Mouse (Mus musculus): ENCODE measurements around the gene Cdc42ep1. TPM values are rescaled to one million over a fixed set of nuclear protein-coding genes. Genes with fewer than 3 reads are reported as not detected.

The Cdc42ep1 gene
- total and polyA plus RNA-seq, 2 experiments from 2014 or later: 14.9 TPM

GRCm38 (mm10) chr15:78801971-78802741, 40.3 kb upstream of the Cdc42ep1 start:
- Histone ChIP-seq H3K9ac (replicated peaks; ENCODE audit: low read length, poor library complexity, severe bottlenecking) (peak overlapping the region; percentile 39; the same call in 1 of the 2 replicates), H3K4me1 (ENCODE audit: insufficient read depth, low read length) (peaks cover 5% of the 10 kb centered on the region), H3K27ac (ENCODE audit: low read depth, low read length) (no peak overlapping the region), H3K36me3 (ENCODE audit: insufficient read depth, low read length) (no peaks in the 10 kb centered on the region), H3K4me3 (ENCODE audit: low read depth, low read length) (peak overlapping the region; percentile 51), H3K9me3 (ENCODE audit: low read length) (no peaks in the 10 kb centered on the region), H3K4me2 (ENCODE audit: low read depth, low read length, poor library complexity, severe bottlenecking) (peak overlapping the region; percentile 86), H3K27me3 (ENCODE audit: insufficient read depth, low read length) (peaks cover 14% of the 10 kb centered on the region)
- ATAC-seq (ENCODE audit: low FRiP score) (no peak), DNase-seq (ENCODE audit: low spot score) (no peak)
- TF ChIP-seq CTCF (IDR thresholded peaks at IDR 0.05): no peak; the same call in 1 of the 2 replicates
- WGBS: 2% methylated on average over 59 of the region's 67 CpGs

GRCm38 (mm10) chr15:78802776-78803391, 39.5 kb upstream of the Cdc42ep1 start, which contains the start of gene Card10:
Gene Card10, minus strand, starts transcription at chr15:78803042.
- no peak within 1 kb of the TSS for H3K27ac ChIP-seq (ENCODE audit: low read depth, low read length)
- no peak for DNase-seq (ENCODE audit: low spot score)

GRCm38 (mm10) chr15:78803499-78803900, 38.9 kb upstream of the Cdc42ep1 start:
- H3K4me2 ChIP-seq (ENCODE audit: low read depth, low read length, poor library complexity, severe bottlenecking): no peak overlapping the region
- DNase-seq (ENCODE audit: low spot score) (no peak), ATAC-seq (ENCODE audit: low FRiP score) (no peak)
- H3K9ac ChIP-seq (replicated peaks; ENCODE audit: low read length, poor library complexity, severe bottlenecking): no peak overlapping the region
- H3K9me3 ChIP-seq (ENCODE audit: low read length): no peaks in the 10 kb centered on the region
- H3K36me3 ChIP-seq (ENCODE audit: insufficient read depth, low read length): no peaks in the 10 kb centered on the region
- H3K27me3 ChIP-seq (ENCODE audit: insufficient read depth, low read length): peaks cover 14% of the 10 kb centered on the region
- no peak overlapping the region for H3K27ac ChIP-seq (ENCODE audit: low read depth, low read length)
- no peak for TF ChIP-seq CTCF (IDR thresholded peaks at IDR 0.05)
- H3K4me1 ChIP-seq (ENCODE audit: insufficient read depth, low read length): peaks cover 5% of the 10 kb centered on the region
- H3K4me3 ChIP-seq (ENCODE audit: low read depth, low read length): no peak overlapping the region
- 6% methylated on average over 8 of the region's 8 CpGs for WGBS

More at GRCm38 (mm10) chr15:78802776-78803391, 39.5 kb upstream of the Cdc42ep1 start, which contains the start of gene Card10:
- ATAC-seq (ENCODE audit: low FRiP score): peak; percentile 54
- Histone ChIP-seq H3K36me3 (ENCODE audit: insufficient read depth, low read length) (no peaks in the 10 kb centered on the region), H3K9me3 (ENCODE audit: low read length) (no peaks in the 10 kb centered on the region), H3K4me2 (ENCODE audit: low read depth, low read length, poor library complexity, severe bottlenecking) (peak within 1 kb of the TSS; percentile 86), H3K27me3 (ENCODE audit: insufficient read depth, low read length) (peaks cover 14% of the 10 kb centered on the region), H3K4me1 (ENCODE audit: insufficient read depth, low read length) (peaks cover 5% of the 10 kb centered on the region), H3K9ac (replicated peaks; ENCODE audit: low read length, poor library complexity, severe bottlenecking) (peak within 1 kb of the TSS; percentile 39; the same call in 1 of the 2 replicates), H3K4me3 (ENCODE audit: low read depth, low read length) (peak within 1 kb of the TSS; percentile 51)
- no peak for TF ChIP-seq CTCF (IDR thresholded peaks at IDR 0.05)
- under 1% methylated on average over 54 of the region's 70 CpGs for WGBS

GRCm38 (mm10) chr15:78804326-78804725, 38.1 kb upstream of the Cdc42ep1 start:
- H3K4me2 ChIP-seq (ENCODE audit: low read depth, low read length, poor library complexity, severe bottlenecking): no peak overlapping the region
- WGBS: 13% methylated on average over 6 of the region's 6 CpGs

GRCm38 (mm10) chr15:78805351-78805750, 37.1 kb upstream of the Cdc42ep1 start:
- Histone ChIP-seq H3K27me3 (ENCODE audit: insufficient read depth, low read length) (peaks cover 14% of the 10 kb centered on the region), H3K36me3 (ENCODE audit: insufficient read depth, low read length) (no peaks in the 10 kb centered on the region), H3K4me2 (ENCODE audit: low read depth, low read length, poor library complexity, severe bottlenecking) (no peak overlapping the region), H3K9me3 (ENCODE audit: low read length) (no peaks in the 10 kb centered on the region), H3K9ac (replicated peaks; ENCODE audit: low read length, poor library complexity, severe bottlenecking) (no peak overlapping the region), H3K27ac (ENCODE audit: low read depth, low read length) (no peak overlapping the region), H3K4me3 (ENCODE audit: low read depth, low read length) (no peak overlapping the region), H3K4me1 (ENCODE audit: insufficient read depth, low read length) (peaks cover 5% of the 10 kb centered on the region)
- 67% methylated on average over 2 of the region's 2 CpGs for WGBS
- DNase-seq (ENCODE audit: low spot score) (no peak), ATAC-seq (ENCODE audit: low FRiP score) (no peak)
- no peak for TF ChIP-seq CTCF (IDR thresholded peaks at IDR 0.05)

More at GRCm38 (mm10) chr15:78804326-78804725, 38.1 kb upstream of the Cdc42ep1 start:
- no peak overlapping the region for H3K9ac ChIP-seq (replicated peaks; ENCODE audit: low read length, poor library complexity, severe bottlenecking)
- no peak for TF ChIP-seq CTCF (IDR thresholded peaks at IDR 0.05)
- no peak overlapping the region for H3K4me3 ChIP-seq (ENCODE audit: low read depth, low read length)
- H3K27me3 ChIP-seq (ENCODE audit: insufficient read depth, low read length): peaks cover 14% of the 10 kb centered on the region
- ATAC-seq (ENCODE audit: low FRiP score) (no peak), DNase-seq (ENCODE audit: low spot score) (no peak)
- peaks cover 5% of the 10 kb centered on the region for H3K4me1 ChIP-seq (ENCODE audit: insufficient read depth, low read length)
- H3K36me3 ChIP-seq (ENCODE audit: insufficient read depth, low read length): no peaks in the 10 kb centered on the region
- no peak overlapping the region for H3K27ac ChIP-seq (ENCODE audit: low read depth, low read length)
- no peaks in the 10 kb centered on the region for H3K9me3 ChIP-seq (ENCODE audit: low read length)

GRCm38 (mm10) chr15:78806614-78807013, 35.8 kb upstream of the Cdc42ep1 start:
- peaks cover 7% of the 10 kb centered on the region for H3K27me3 ChIP-seq (ENCODE audit: insufficient read depth, low read length)
- H3K36me3 ChIP-seq (ENCODE audit: insufficient read depth, low read length): no peaks in the 10 kb centered on the region
- no peak overlapping the region for H3K9ac ChIP-seq (replicated peaks; ENCODE audit: low read length, poor library complexity, severe bottlenecking)
- no peak overlapping the region for H3K4me2 ChIP-seq (ENCODE audit: low read depth, low read length, poor library complexity, severe bottlenecking)
- TF ChIP-seq CTCF (IDR thresholded peaks at IDR 0.05): no peak
- ATAC-seq (ENCODE audit: low FRiP score) (no peak), DNase-seq (ENCODE audit: low spot score) (no peak)
- no peaks in the 10 kb centered on the region for H3K9me3 ChIP-seq (ENCODE audit: low read length)
- 47% methylated on average over 2 of the region's 2 CpGs for WGBS
- H3K27ac ChIP-seq (ENCODE audit: low read depth, low read length): no peak overlapping the region
- H3K4me3 ChIP-seq (ENCODE audit: low read depth, low read length): no peak overlapping the region
- H3K4me1 ChIP-seq (ENCODE audit: insufficient read depth, low read length): peaks cover 5% of the 10 kb centered on the region

Measured in midbrain, postnatal 0 days (tissue).